17 mouse cellular contexts compared by ENCODE assay signal in the genomic region with DNA sequence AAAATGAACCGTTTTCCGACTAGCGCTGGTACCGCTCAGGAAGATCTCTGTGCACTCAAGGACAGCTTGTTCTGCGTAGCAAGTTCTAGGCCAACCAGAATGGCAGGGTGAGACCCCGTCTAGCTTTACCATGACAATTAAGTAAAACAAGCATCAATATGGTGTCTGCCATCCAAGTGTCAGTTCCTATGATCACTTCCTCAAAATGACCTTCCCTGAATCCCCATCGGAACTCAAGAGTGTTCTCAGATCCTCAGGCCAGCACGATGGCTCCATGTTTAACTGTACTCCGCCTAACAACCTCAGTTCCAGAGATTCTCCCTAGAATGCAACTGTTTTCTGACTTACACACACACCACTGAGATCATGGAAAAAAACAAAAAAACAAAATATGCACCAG. TPM values are rescaled to one million over a fixed set of nuclear protein-coding genes. Genes with fewer than 3 reads are reported as not detected.
DNase-seq lines count a peak whose midpoint lies in the region; ATAC-seq and TF ChIP-seq lines count a peak whose summit lies in the region.
"Had no signal": no experiment of that assay in that cellular context is flagged by ENCODE, and none has a peak within 500 bp of the region (broad histone marks: within the 10 kb centered on the region; RNA-seq: fewer than 3 reads in every experiment).

No protein-coding gene starts in this region.

- peak overlapping the region; percentile 46; the same call in 1 of the 2 replicates for H3K9ac ChIP-seq in hindbrain, embryonic 13.5 days
- H3K9ac ChIP-seq in hindbrain, embryonic 11.5 days (ENCODE audit: low read depth, low read length), result no peak overlapping the region
- H3K9ac ChIP-seq in neural tube, embryonic 14.5 days (replicated peaks; ENCODE audit: low read depth, low read length), result peak overlapping the region; percentile 21; the same call in 1 of the 2 replicates
- no peak overlapping the region for H3K9ac ChIP-seq in neural tube, embryonic 15.5 days (replicated peaks)
- no peak overlapping the region for H3K9ac ChIP-seq in forebrain, postnatal 0 days
- H3K9ac ChIP-seq: forebrain, embryonic 15.5 days; lung, embryonic 15.5 days had no signal

- DNase-seq in heart, embryonic 10.5 days (ENCODE audit: low spot score), result no peak
- DNase-seq in heart, adult 11 months, result no peak
- no peak for DNase-seq in hindbrain, embryonic 11.5 days (ENCODE audit: low spot score)
- DNase-seq in forebrain, postnatal 0 days, result no peak
- DNase-seq: adrenal gland, adult 8-10 months; kidney, adult 8-10 months; thymus, postnatal 25 days had no signal

- peak overlapping the region; percentile 2; the same call in 1 of the 2 replicates for H3K4me3 ChIP-seq in heart, embryonic 10.5 days
- no peak overlapping the region for H3K4me3 ChIP-seq in hindbrain, embryonic 13.5 days
- H3K4me3 ChIP-seq in hindbrain, embryonic 11.5 days (ENCODE audit: low read depth, low read length), result no peak overlapping the region
- no peak overlapping the region for H3K4me3 ChIP-seq in neural tube, embryonic 14.5 days (ENCODE audit: low read depth, low read length)
- no peak overlapping the region for H3K4me3 ChIP-seq in neural tube, embryonic 15.5 days (replicated peaks)
- H3K4me3 ChIP-seq in forebrain, postnatal 0 days (ENCODE audit: low read depth, low read length), result no peak overlapping the region
- H3K4me3 ChIP-seq: forebrain, embryonic 15.5 days; lung, embryonic 15.5 days; neural tube, embryonic 12.5 days had no signal

- no peak for TF ChIP-seq CTCF in forebrain, postnatal 0 days (IDR thresholded peaks at IDR 0.05; ENCODE audit: low read depth)

- no peak for ATAC-seq in hindbrain, embryonic 13.5 days (ENCODE audit: low FRiP score)
- ATAC-seq in hindbrain, embryonic 11.5 days (ENCODE audit: low FRiP score), result no peak
- no peak for ATAC-seq in neural tube, embryonic 14.5 days (ENCODE audit: low read depth)
- no peak for ATAC-seq in neural tube, embryonic 15.5 days (ENCODE audit: low FRiP score)
- ATAC-seq in forebrain, postnatal 0 days, result no peak
- ATAC-seq: forebrain, embryonic 15.5 days; inflammation-experienced regulatory T-cells, adult 6 months had no signal

- no peaks in the 10 kb centered on the region for H3K36me3 ChIP-seq in heart, embryonic 10.5 days
- no peaks in the 10 kb centered on the region for H3K36me3 ChIP-seq in hindbrain, embryonic 13.5 days
- H3K36me3 ChIP-seq in hindbrain, embryonic 11.5 days (ENCODE audit: control insufficient read depth, insufficient read depth, low read length), result no peaks in the 10 kb centered on the region
- no peaks in the 10 kb centered on the region for H3K36me3 ChIP-seq in neural tube, embryonic 14.5 days (ENCODE audit: control insufficient read depth, insufficient read depth, low read length)
- H3K36me3 ChIP-seq in neural tube, embryonic 15.5 days, result no peaks in the 10 kb centered on the region
- H3K36me3 ChIP-seq in forebrain, postnatal 0 days (ENCODE audit: insufficient read depth), result no peaks in the 10 kb centered on the region
- H3K36me3 ChIP-seq: forebrain, embryonic 15.5 days; neural tube, embryonic 12.5 days had no signal

- H3K4me2 ChIP-seq in hindbrain, embryonic 13.5 days, result peak overlapping the region; percentile 4; the same call in 1 of the 2 replicates
- H3K4me2 ChIP-seq in hindbrain, embryonic 11.5 days (replicated peaks; ENCODE audit: low read depth, low read length), result no peak overlapping the region
- H3K4me2 ChIP-seq in neural tube, embryonic 14.5 days (ENCODE audit: low read depth, low read length), result no peak overlapping the region
- no peak overlapping the region for H3K4me2 ChIP-seq in neural tube, embryonic 15.5 days
- no peak overlapping the region for H3K4me2 ChIP-seq in forebrain, postnatal 0 days (ENCODE audit: low read depth)
- H3K4me2 ChIP-seq: forebrain, embryonic 15.5 days had no signal

- peak overlapping the region; percentile 84 for H3K27ac ChIP-seq in heart, embryonic 10.5 days
- 0 out of 2 replicates have a peak overlapping the region, but pooled peaks have one; percentile 12 for H3K27ac ChIP-seq in hindbrain, embryonic 13.5 days
- H3K27ac ChIP-seq in hindbrain, embryonic 11.5 days (ENCODE audit: low read depth, low read length), result no peak overlapping the region
- no peak overlapping the region for H3K27ac ChIP-seq in neural tube, embryonic 14.5 days (ENCODE audit: low read depth, low read length)
- H3K27ac ChIP-seq in neural tube, embryonic 15.5 days (replicated peaks), result no peak overlapping the region
- no peak overlapping the region for H3K27ac ChIP-seq in forebrain, postnatal 0 days (ENCODE audit: low read depth, low read length)
- H3K27ac ChIP-seq: embryonic facial prominence, embryonic 10.5 days; forebrain, embryonic 15.5 days; hindbrain, embryonic 10.5 days; lung, embryonic 15.5 days; neural tube, embryonic 12.5 days; stomach, postnatal 0 days had no signal

- H3K4me1 ChIP-seq in heart, embryonic 10.5 days, result peaks cover 66% of the 10 kb centered on the region
- H3K4me1 ChIP-seq in hindbrain, embryonic 13.5 days (replicated peaks), result peaks cover 76% of the 10 kb centered on the region
- H3K4me1 ChIP-seq in hindbrain, embryonic 11.5 days (replicated peaks; ENCODE audit: control insufficient read depth, insufficient read depth, low read length), result peaks cover 11% of the 10 kb centered on the region
- H3K4me1 ChIP-seq in neural tube, embryonic 14.5 days (ENCODE audit: control insufficient read depth, insufficient read depth, low read length), result peaks cover 33% of the 10 kb centered on the region
- peaks cover 73% of the 10 kb centered on the region for H3K4me1 ChIP-seq in neural tube, embryonic 15.5 days
- H3K4me1 ChIP-seq in forebrain, postnatal 0 days (ENCODE audit: insufficient read depth), result peaks cover 6% of the 10 kb centered on the region

- 88% methylated on average over 9 of the region's 9 CpGs for WGBS in heart, embryonic 10.5 days
- 95% methylated on average over 9 of the region's 9 CpGs for WGBS in hindbrain, embryonic 13.5 days
- 92% methylated on average over 9 of the region's 9 CpGs for WGBS in hindbrain, embryonic 11.5 days
- WGBS in neural tube, embryonic 14.5 days, result 93% methylated on average over 9 of the region's 9 CpGs
- 89% methylated on average over 9 of the region's 9 CpGs for whole genome bisulfite sequencing in neural tube, embryonic 15.5 days
- 92% methylated on average over 9 of the region's 9 CpGs for WGBS in forebrain, postnatal 0 days

- no peaks in the 10 kb centered on the region for H3K27me3 ChIP-seq in heart, embryonic 10.5 days (ENCODE audit: insufficient read depth, poor library complexity, severe bottlenecking)
- no peaks in the 10 kb centered on the region for H3K27me3 ChIP-seq in hindbrain, embryonic 13.5 days
- no peaks in the 10 kb centered on the region for H3K27me3 ChIP-seq in hindbrain, embryonic 11.5 days (ENCODE audit: control insufficient read depth, insufficient read depth, low read length)
- peaks cover 2% of the 10 kb centered on the region; the same call in 1 of the 2 replicates for H3K27me3 ChIP-seq in neural tube, embryonic 14.5 days (ENCODE audit: control insufficient read depth, insufficient read depth, low read length)
- H3K27me3 ChIP-seq in neural tube, embryonic 15.5 days (replicated peaks), result no peaks in the 10 kb centered on the region
- H3K27me3 ChIP-seq in forebrain, postnatal 0 days (ENCODE audit: insufficient read depth, low read length), result no peaks in the 10 kb centered on the region
- H3K27me3 ChIP-seq: forebrain, embryonic 15.5 days; lung, embryonic 15.5 days; neural tube, embryonic 12.5 days had no signal

- no peaks in the 10 kb centered on the region for H3K9me3 ChIP-seq in heart, embryonic 10.5 days
- no peaks in the 10 kb centered on the region for H3K9me3 ChIP-seq in hindbrain, embryonic 13.5 days
- H3K9me3 ChIP-seq in hindbrain, embryonic 11.5 days (ENCODE audit: control insufficient read depth, low read length), result no peaks in the 10 kb centered on the region
- no peaks in the 10 kb centered on the region for H3K9me3 ChIP-seq in neural tube, embryonic 14.5 days (ENCODE audit: control insufficient read depth, low read length)
- H3K9me3 ChIP-seq in neural tube, embryonic 15.5 days (replicated peaks), result no peaks in the 10 kb centered on the region
- H3K9me3 ChIP-seq in forebrain, postnatal 0 days (ENCODE audit: low read length), result no peaks in the 10 kb centered on the region
- H3K9me3 ChIP-seq: embryonic facial prominence, embryonic 10.5 days; forebrain, embryonic 15.5 days; hindbrain, embryonic 10.5 days; lung, embryonic 15.5 days; neural tube, embryonic 12.5 days had no signal

RNA-seq across cellular contexts. Expression of a gene that starts 2.9 kb away (rescaled TPM):
- 27.2 and 27.8 TPM in 2 replicates for polyA plus RNA-seq in heart, embryonic 10.5 days (2016; fragmentation: Nextera tagmentation; extraction: Ambion mirVana)
- polyA plus RNA-seq in hindbrain, embryonic 13.5 days (2015; fragmentation: Nextera tagmentation; extraction: Ambion mirVana), result 23.1 and 23.6 TPM in 2 replicates
- 25.0 and 32.4 TPM in 2 replicates for polyA plus RNA-seq in hindbrain, embryonic 11.5 days (2014; fragmentation: Nextera tagmentation; extraction: Ambion mirVana)
- polyA plus RNA-seq in neural tube, embryonic 14.5 days (2014; fragmentation: Nextera tagmentation; extraction: Ambion mirVana), result 22.0 and 26.6 TPM in 2 replicates
- 18.2 and 20.0 TPM in 2 replicates for polyA plus RNA-seq in neural tube, embryonic 15.5 days (2015; fragmentation: Nextera tagmentation; extraction: Ambion mirVana)
- total RNA-seq in forebrain, postnatal 0 days (2014; rRNA removed), result 49.1 and 60.9 TPM in 2 replicates
- 21.4 and 25.5 TPM in 2 replicates for polyA plus RNA-seq in forebrain, postnatal 0 days (2015; fragmentation: Nextera tagmentation; extraction: Ambion mirVana)

RNA-seq across cellular contexts. Expression of a gene that starts 16.0 kb away (rescaled TPM):
- polyA plus RNA-seq in heart, embryonic 10.5 days (2016; fragmentation: Nextera tagmentation; extraction: Ambion mirVana), result 463 and 580 TPM in 2 replicates
- 427 and 429 TPM in 2 replicates for polyA plus RNA-seq in hindbrain, embryonic 13.5 days (2015; fragmentation: Nextera tagmentation; extraction: Ambion mirVana)
- polyA plus RNA-seq in hindbrain, embryonic 11.5 days (2014; fragmentation: Nextera tagmentation; extraction: Ambion mirVana), result 619 and 657 TPM in 2 replicates
- 368 and 383 TPM in 2 replicates for polyA plus RNA-seq in neural tube, embryonic 14.5 days (2014; fragmentation: Nextera tagmentation; extraction: Ambion mirVana)
- 343 and 391 TPM in 2 replicates for polyA plus RNA-seq in neural tube, embryonic 15.5 days (2015; fragmentation: Nextera tagmentation; extraction: Ambion mirVana)
- 672 and 863 TPM in 2 replicates for total RNA-seq in forebrain, postnatal 0 days (2014; rRNA removed)
- polyA plus RNA-seq in forebrain, postnatal 0 days (2015; fragmentation: Nextera tagmentation; extraction: Ambion mirVana), result 359 and 435 TPM in 2 replicates

RNA-seq across cellular contexts. Expression of a gene that starts 31.8 kb away (rescaled TPM):
- polyA plus RNA-seq in heart, embryonic 10.5 days (2016; fragmentation: Nextera tagmentation; extraction: Ambion mirVana), result 3.9 and 4.8 TPM in 2 replicates
- polyA plus RNA-seq in hindbrain, embryonic 13.5 days (2015; fragmentation: Nextera tagmentation; extraction: Ambion mirVana), result 15.0 and 17.2 TPM in 2 replicates
- 11.6 and 15.5 TPM in 2 replicates for polyA plus RNA-seq in hindbrain, embryonic 11.5 days (2014; fragmentation: Nextera tagmentation; extraction: Ambion mirVana)
- 30.1 and 35.2 TPM in 2 replicates for polyA plus RNA-seq in neural tube, embryonic 14.5 days (2014; fragmentation: Nextera tagmentation; extraction: Ambion mirVana)
- polyA plus RNA-seq in neural tube, embryonic 15.5 days (2015; fragmentation: Nextera tagmentation; extraction: Ambion mirVana), result 16.4 and 18.0 TPM in 2 replicates
- 75.6 and 107 TPM in 2 replicates for total RNA-seq in forebrain, postnatal 0 days (2014; rRNA removed)
- 8.3 and 14.0 TPM in 2 replicates for polyA plus RNA-seq in forebrain, postnatal 0 days (2015; fragmentation: Nextera tagmentation; extraction: Ambion mirVana)

Comparison
In these comparisons a context has a peak if more than half of its experiments do, and no peak if none do; other contexts are left out.
1. H3K27ac ChIP-seq: peak in heart, embryonic 10.5 days (single experiment) and hindbrain, embryonic 13.5 days (single experiment); none in hindbrain, embryonic 11.5 days (single experiment), neural tube, embryonic 14.5 days (single experiment), neural tube, embryonic 15.5 days (single experiment) and forebrain, postnatal 0 days (single experiment).
2. H3K9ac ChIP-seq: peak in hindbrain, embryonic 13.5 days (single experiment) and neural tube, embryonic 14.5 days (single experiment); none in hindbrain, embryonic 11.5 days (single experiment), neural tube, embryonic 15.5 days (single experiment) and forebrain, postnatal 0 days (single experiment).